Mouse (Mus musculus) E14TG2a.4 (cell line): ENCODE measurements at regions not wholly inside any gene's neighbourhood (a gene's known extent, or its start where the extent isn't known, plus 50 kb on each side); places are given as distances from the start of the nearest gene placed in this dataset.

Source experiments
- CTCF ChIP-seq: conservative IDR thresholded peaks from 2 replicates; pipeline ENCODE4 v1.5.1; 2014; ENCODE audit warnings: low read length
- POU5F1 ChIP-seq: IDR thresholded peaks from 2 replicates; pipeline ENCODE4 v1.6.1; 2014; ENCODE audit warnings: low read length, borderline replicate concordance

DNA sequence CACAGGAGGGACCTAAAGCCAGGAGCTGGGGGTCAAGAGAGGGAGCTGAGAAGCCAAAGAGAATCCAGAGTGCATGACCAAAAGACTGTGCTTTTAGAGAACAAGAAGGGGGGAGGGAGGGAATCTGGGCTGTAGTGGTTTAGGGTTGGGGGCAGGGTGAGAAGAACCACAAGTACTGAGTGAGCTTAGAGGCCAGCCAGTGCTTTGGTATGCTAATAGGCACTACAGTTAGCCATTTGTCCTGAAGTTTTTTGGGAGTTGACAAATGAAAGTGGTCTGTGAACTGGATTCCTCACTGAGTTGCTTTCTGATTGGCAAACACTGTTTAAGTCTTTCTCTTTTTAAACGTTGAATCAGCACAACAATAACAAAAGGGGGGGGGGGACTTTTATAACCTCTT lies 73.5 kb downstream of the Car2 start:
- TF ChIP-seq CTCF (no peak), POU5F1 (peak; percentile 27; the same call in 1 of the 2 replicates)
